Mouse (Mus musculus) cortical plate, adult 2 months (tissue): ENCODE data around the gene Chrna9.

Experiments
- CTCF ChIP-seq: fragments of 200-500 bp; IDR thresholded peaks from 2 replicates; pipeline ENCODE4 v1.5.1; 2011; ENCODE audit warnings: mild to moderate bottlenecking, control low read depth, low read length; ENCODE audit not compliant: insufficient read depth; ENCODE audit errors: extremely low read depth
- POLR2A ChIP-seq: fragments of 200-500 bp; IDR thresholded peaks from 2 replicates; pipeline ENCODE4 v1.6.1; 2011; ENCODE audit warnings: mild to moderate bottlenecking, low read length, control low read depth; ENCODE audit not compliant: insufficient read depth; ENCODE audit errors: extremely low read depth

DNA sequence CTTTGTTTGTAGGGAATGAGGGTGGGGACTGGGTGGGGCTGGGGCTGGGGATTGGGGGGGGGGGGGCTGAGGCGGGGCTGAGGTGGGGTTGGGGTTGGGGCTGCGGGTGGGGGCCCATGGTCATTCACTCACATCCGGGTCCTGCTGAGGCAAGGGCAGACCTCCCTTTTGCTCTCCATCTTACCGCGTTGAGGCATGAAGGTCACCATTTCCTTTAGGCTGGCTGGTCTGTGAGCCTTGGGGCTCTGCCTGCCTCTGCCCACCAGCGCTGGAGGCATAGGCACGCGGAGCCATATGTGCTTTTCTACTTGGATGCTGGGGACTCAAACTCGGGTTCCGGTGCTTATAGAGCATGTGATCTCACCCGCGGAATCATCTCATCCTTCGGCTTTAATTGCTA lies 41.0 kb downstream of the Chrna9 start:
- no peak for TF ChIP-seq POLR2A
- no peak for TF ChIP-seq CTCF
